Mouse (Mus musculus) neural tube, embryonic 11.5 days (tissue): ENCODE results near the gene Rnf144b. TPM values are rescaled to one million over a fixed set of nuclear protein-coding genes. Genes with fewer than 3 reads are reported as not detected.

Experiments used
- ATAC-seq: fragments of 200-750 bp; cut with Nextera tagmentation; 2 replicates; pipeline ENCODE4 v1.8.0; 2017; ENCODE audit warnings: moderate number of reproducible peaks, mild to moderate bottlenecking, moderate TSS enrichment, moderate library complexity; ENCODE audit not compliant: insufficient read depth, low FRiP score, low TSS enrichment
- DNase-seq: peaks from one replicate; pipeline ENCODE4 v3.0.0-alpha.2; 2015; ENCODE audit warnings: low spot score
- H3K27ac ChIP-seq: fragments of 300-500 bp; sonication (generic); 2 replicates; pipeline ENCODE4 v1.5.1; 2014; ENCODE audit warnings: low read depth, mild to moderate bottlenecking, low read length
- H3K27me3 ChIP-seq: fragments of 300-500 bp; sonication (generic); 2 replicates; pipeline ENCODE4 v1.6.1; 2014; ENCODE audit warnings: mild to moderate bottlenecking, low read length, mixed read lengths; ENCODE audit not compliant: control insufficient read depth, insufficient read depth
- H3K36me3 ChIP-seq: fragments of 300-500 bp; sonication (generic); 2 replicates; pipeline ENCODE4 v1.6.1; 2014; ENCODE audit warnings: mild to moderate bottlenecking, low read length, moderate library complexity, mixed read lengths; ENCODE audit not compliant: control insufficient read depth, insufficient read depth
- H3K4me1 ChIP-seq: fragments of 300-500 bp; sonication (generic); 2 replicates; pipeline ENCODE4 v1.6.1; 2014; ENCODE audit warnings: low read length, mixed read lengths; ENCODE audit not compliant: control insufficient read depth, insufficient read depth
- H3K4me2 ChIP-seq: fragments of 300-500 bp; sonication (generic); 2 replicates; pipeline ENCODE4 v1.6.1; 2014; ENCODE audit warnings: low read depth, mild to moderate bottlenecking, moderate library complexity
- H3K4me3 ChIP-seq: fragments of 300-500 bp; sonication (generic); 2 replicates; pipeline ENCODE4 v1.5.1; 2014; ENCODE audit warnings: low read depth, low read length
- H3K9ac ChIP-seq: fragments of 300-500 bp; sonication (generic); 2 replicates; pipeline ENCODE4 v1.6.1; 2014; ENCODE audit warnings: mild to moderate bottlenecking, low read length
- H3K9me3 ChIP-seq: fragments of 300-500 bp; sonication (generic); 2 replicates; pipeline ENCODE4 v1.6.1; 2016; ENCODE audit warnings: low read length; ENCODE audit not compliant: control insufficient read depth
- WGBS: fragments of 180-500 bp; shearing (Covaris S2); extraction: QIAGEN DNeasy Blood & Tissue Kit; methylation state at CpG from one replicate; pipeline ENCODE4 v1.1.7; 2014; 5-methylcytosine and 5-hydroxymethylcytosine counted together
- polyA plus RNA-seq: library from polyadenylated mRNA; unstranded; fragments of >200 nt; fragmentation: Nextera tagmentation; extraction: Ambion mirVana; gene quantifications from 2 replicates; pipeline ENCODE4 v1.2.1, GENCODE M21; 2014

Rnf144b gene
- polyA plus RNA-seq, 1 experiment from 2014 or later = 2.4 TPM

DNA sequence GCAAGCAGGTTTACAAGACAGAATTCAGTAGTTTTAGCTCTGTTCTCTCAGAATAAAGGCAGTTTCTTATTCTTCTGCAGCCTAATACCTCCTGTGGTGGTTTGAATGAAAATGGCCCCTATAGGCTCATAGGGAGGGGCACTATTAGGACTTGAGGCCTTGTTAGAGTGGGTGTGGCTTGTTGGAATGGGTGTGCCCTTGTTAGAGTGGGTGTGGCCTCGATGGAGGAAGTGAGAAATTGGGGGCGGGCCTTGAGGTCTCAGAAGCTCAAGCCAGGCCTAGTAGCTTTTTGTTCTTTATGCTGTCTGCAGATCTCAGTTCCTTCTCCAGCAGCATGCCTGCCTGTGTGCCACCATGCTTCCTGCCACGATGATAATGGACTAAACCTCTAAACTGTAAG, 159.8 kb downstream of the Rnf144b start:
- Histone ChIP-seq H3K9ac (no peak overlapping the region), H3K9me3 (no peaks in the 10 kb centered on the region), H3K4me2 (no peak overlapping the region), H3K4me3 (no peak overlapping the region), H3K4me1 (peaks cover 3% of the 10 kb centered on the region; the same call in 1 of the 2 replicates), H3K36me3 (no peaks in the 10 kb centered on the region), H3K27ac (no peak overlapping the region), H3K27me3 (no peaks in the 10 kb centered on the region)
- ATAC-seq (no peak), DNase-seq (peak; percentile 6)
- 74% methylated on average over 3 of the region's 3 CpGs for WGBS

DNA sequence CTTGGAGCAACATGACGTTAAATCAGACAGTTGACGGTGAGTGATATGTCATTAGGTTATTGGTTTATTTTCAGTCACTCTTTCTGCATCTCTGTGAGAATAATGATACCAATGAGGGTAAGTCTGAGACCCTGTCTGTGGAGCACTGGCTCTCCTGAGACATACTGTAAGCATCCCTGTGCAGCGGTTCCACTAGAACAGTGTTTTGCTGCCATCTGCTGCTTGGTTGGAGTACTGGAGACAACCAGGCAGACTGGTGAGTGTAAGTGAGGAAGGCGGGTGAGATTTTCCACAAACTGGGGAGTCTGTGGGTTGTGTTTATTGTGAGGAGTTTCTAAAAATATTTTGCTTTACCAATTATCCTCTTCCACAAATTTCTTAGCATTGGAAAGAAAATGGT, 166.0 kb downstream of the Rnf144b start:
- 46% methylated on average over 4 of the region's 4 CpGs for WGBS
- Histone ChIP-seq H3K4me2 (no peak overlapping the region), H3K9ac (no peak overlapping the region), H3K4me1 (no peaks in the 10 kb centered on the region), H3K27me3 (no peaks in the 10 kb centered on the region), H3K36me3 (no peaks in the 10 kb centered on the region), H3K9me3 (no peaks in the 10 kb centered on the region), H3K27ac (no peak overlapping the region), H3K4me3 (no peak overlapping the region)
- ATAC-seq (peak; percentile 65; the same call in 1 of the 2 replicates), DNase-seq (peak; percentile 85)

DNA sequence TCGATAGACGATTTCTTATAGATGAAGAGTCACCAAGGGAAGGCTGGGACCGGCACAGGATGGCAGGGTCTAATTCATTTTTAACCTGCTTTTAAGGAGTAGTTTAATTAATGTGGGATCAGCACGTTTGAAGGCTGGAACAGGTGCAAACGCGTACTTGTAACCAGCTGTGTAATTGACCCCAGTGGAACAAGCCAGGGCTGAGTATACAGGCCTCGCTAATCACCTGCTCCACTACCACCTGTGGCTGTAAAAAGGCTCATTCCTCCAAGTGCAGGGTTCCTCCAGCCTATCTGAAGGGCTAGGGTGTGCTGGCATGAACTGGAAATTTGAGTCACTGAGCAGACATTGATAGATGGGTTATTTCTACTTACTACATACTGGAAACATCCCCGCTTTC, 174.0 kb downstream of the Rnf144b start:
- no peak overlapping the region for H3K9ac ChIP-seq
- whole genome bisulfite sequencing = 79% methylated on average over 8 of the region's 8 CpGs
- no peak for DNase-seq
- no peaks in the 10 kb centered on the region for H3K4me1 ChIP-seq
- no peaks in the 10 kb centered on the region for H3K9me3 ChIP-seq
- no peak for ATAC-seq
- no peaks in the 10 kb centered on the region for H3K36me3 ChIP-seq
- H3K27me3 ChIP-seq = no peaks in the 10 kb centered on the region
- no peak overlapping the region for H3K4me2 ChIP-seq
- H3K27ac ChIP-seq = no peak overlapping the region
- no peak overlapping the region for H3K4me3 ChIP-seq

Other genes with a start within 250 kb of the Rnf144b start
- 20.6 and 23.0 TPM in 2 replicates for gene Kif13a, start 192.8 kb upstream of the Rnf144b start, polyA plus RNA-seq
- gene Nhlrc1, start 107.8 kb upstream of the Rnf144b start, polyA plus RNA-seq = 5.7 and 6.4 TPM in 2 replicates
- gene Kdm1b, start 79.2 kb upstream of the Rnf144b start, polyA plus RNA-seq = 15.8 and 19.1 TPM in 2 replicates
- gene Tpmt, start 77.9 kb upstream of the Rnf144b start, polyA plus RNA-seq = 44.0 and 46.7 TPM in 2 replicates
- gene Dek, start 16.5 kb upstream of the Rnf144b start, polyA plus RNA-seq = 319 and 324 TPM in 2 replicates